Mouse (Mus musculus): ENCODE measurements at regions not wholly inside any gene's neighbourhood (a gene's known extent, or its start where the extent isn't known, plus 50 kb on each side); places are given as distances from the start of the nearest gene placed in this dataset.

DNA sequence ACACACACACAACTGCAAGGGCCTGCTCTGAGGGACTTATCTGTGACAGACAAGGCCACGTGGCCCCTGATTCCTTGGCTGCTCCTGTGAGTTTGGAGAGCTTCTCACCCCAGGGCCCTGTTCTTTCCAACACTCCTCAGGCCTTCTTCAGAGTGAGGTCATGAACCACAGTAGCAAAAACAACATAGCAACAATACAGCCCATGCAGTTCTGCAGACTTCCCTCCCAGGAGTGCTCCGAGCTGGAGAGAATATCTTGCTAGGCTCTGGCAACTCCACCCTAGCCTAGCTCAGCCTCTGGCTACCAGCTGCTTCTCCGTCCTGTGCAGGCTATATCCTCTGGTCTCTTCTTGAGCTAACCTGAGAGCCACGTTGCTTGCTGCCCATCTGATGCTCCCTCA is 152.8 kb downstream of the Fgf18 start:
- TF ChIP-seq CTCF (IDR thresholded peaks at IDR 0.05; ENCODE audit: extremely low read depth, insufficient read length, insufficient replicate concordance, low read depth, low read length): no peak
- TF ChIP-seq POLR2A (IDR thresholded peaks at IDR 0.05; ENCODE audit: low read depth, low read length): no peak

Data from small intestine, adult 2 months (tissue).